Mouse (Mus musculus) liver, embryonic 14.5 days (tissue): Measurements from ENCODE around the gene Mapk8ip1.

Source experiments
- CTCF ChIP-seq: IDR thresholded peaks from 2 replicates; pipeline ENCODE4 v1.5.1; 2016; ENCODE audit warnings: antibody characterized with exemption, low read depth, control low read depth
- EP300 ChIP-seq: IDR thresholded peaks from 2 replicates; pipeline ENCODE4 v1.6.1; 2016; ENCODE audit warnings: antibody characterized with exemption, low read depth

DNA sequence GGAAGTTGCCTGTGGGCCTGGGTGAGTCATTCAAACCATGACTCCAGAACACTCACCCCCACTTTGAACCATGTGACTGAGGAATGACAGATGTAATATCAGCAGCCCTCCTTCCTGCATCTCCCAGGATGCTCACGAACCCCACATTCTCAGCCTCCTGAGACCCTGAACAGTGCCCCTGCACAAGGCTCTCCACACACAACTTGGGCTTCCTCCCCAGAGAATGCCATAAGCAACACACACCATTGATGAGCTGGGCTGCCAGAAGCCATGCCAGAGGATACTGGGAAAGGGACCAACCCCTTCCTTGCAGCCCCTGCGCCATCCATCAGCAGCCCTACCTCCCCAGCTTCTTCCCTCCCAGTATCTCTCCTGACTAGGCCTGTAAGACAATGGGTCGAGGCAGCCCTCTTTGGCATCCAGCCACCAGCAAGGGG is 13.0 kb downstream of the Mapk8ip1 start:
- TF ChIP-seq CTCF: no peak
- no peak for TF ChIP-seq EP300
